Mouse (Mus musculus) brain, embryonic 14.5 days (tissue): ENCODE data around the gene Sox1.

ENCODE experiments used
- CTCF ChIP-seq: fragments of 200-500 bp; IDR thresholded peaks from 2 replicates; pipeline ENCODE4 v1.5.1; 2012; ENCODE audit warnings: inconsistent platforms, mild to moderate bottlenecking, moderate library complexity, borderline replicate concordance; ENCODE audit not compliant: insufficient read depth, insufficient read length; ENCODE audit errors: extremely low read depth
- POLR2A ChIP-seq: fragments of 200-500 bp; IDR thresholded peaks from 2 replicates; pipeline ENCODE4 v1.6.1; 2012; ENCODE audit warnings: mild to moderate bottlenecking, inconsistent platforms, borderline replicate concordance; ENCODE audit not compliant: poor library complexity, insufficient read depth, insufficient read length, severe bottlenecking; ENCODE audit errors: extremely low read depth

GRCm38 (mm10) chr8:12408020-12408419, 12.9 kb downstream of the Sox1 start:
- TF ChIP-seq CTCF, result no peak
- TF ChIP-seq POLR2A, result no peak
